Mouse (Mus musculus): Measurements from ENCODE around the gene Faim.

The Faim gene

DNA sequence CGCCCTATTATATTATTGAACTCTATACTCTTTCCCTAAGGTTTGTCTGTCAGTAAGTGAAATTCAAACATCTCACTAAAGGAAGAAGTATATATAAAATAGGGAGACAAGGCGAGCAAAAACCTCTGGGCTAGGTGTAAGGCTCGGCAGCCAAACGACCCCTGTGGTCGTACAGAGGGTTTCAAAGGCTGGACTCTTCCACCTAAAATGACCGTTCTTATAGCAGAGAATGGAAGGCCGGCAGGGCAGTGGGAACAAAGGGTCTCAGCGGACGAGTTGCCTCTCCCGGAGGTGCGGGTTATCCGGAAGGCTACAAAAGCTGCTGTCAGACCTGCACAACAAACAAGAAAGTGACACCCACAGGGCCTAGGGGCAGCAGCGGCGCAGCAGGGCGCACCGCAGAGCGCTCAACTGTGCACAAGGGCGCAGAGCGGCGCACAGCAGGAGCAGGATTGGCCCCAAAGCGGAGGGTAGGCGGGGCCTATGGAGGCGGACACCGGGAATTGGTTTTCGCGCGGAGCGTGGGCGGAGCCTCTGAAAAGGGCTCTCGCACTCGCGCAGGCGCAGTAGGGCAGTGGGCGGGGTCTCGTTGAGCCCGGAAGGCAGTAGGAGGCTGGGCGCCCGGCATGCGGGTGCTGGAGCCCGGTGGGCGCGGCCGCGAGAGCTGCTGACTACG lies at the start of gene Faim:
Gene Faim, plus strand, starts transcription at position 574 of the 676 bp plus-strand sequence.
- peak; percentile 100 for DNase-seq (ENCODE audit: low spot score in 2 of 2)

DNA sequence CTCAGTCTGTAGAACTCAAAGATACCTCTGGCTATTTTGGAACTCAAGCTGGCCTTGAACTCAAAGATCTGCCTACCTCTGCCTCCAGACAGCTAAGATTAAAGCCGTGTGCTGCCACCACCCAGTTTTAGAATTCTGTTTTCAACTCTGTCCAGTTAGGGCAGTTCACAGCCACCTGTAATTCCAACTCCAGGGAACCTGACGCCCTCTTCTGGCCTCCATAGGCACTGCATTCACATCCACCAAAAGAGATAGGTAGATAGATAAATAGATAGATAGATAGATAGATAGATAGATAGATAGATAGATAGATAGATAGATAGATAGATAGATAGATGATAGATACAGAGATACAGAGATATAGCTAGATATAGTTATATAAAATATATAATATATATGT lies 46.9 kb upstream of the Faim start:
- DNase-seq (ENCODE audit: low spot score in 2 of 2) = no peak

DNA sequence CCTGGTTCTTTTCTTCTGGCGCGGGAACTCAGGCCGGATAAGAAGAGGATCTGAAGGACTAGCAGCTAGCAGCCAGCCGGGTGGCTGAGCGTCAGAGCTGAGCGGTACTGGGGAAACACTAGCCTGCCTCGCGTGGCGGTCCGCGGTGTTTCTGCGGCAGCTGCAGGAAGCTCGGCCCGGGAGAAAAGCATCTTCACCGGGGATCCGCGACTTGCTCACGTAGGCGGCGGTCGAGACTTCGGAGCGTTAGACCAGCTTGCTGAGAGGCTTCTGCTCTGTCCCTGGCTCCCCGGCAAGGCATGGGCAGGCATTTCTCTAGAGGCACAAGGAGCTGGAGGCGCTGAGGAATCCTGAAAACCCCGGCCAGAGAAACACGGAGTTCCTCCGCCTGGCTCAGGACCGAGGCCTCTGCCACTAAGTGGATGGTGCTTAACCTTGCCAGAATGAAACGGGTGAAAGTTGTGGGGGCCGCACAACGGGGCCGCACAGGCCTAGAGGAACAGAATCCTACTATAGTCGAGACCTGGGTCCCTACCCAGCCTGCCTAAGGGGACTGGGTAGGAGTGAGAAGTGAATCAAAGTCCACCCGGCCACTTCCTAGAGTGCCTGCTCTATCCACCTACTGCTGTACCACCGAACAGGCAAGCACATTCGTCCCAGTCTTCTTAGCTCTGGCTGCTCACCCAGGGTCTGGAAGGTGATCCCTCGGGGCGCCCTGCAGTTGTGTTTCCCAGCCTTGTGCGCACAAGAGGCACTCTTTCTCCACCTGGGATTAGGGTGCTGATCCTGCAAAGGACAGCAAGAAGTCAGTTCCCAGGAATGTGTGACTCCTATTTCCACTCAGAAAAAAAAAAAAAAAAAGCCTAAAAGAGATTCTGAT lies 33.8 kb upstream of the Faim start:
- DNase-seq (ENCODE audit: low spot score in 2 of 2) = no peak

DNA sequence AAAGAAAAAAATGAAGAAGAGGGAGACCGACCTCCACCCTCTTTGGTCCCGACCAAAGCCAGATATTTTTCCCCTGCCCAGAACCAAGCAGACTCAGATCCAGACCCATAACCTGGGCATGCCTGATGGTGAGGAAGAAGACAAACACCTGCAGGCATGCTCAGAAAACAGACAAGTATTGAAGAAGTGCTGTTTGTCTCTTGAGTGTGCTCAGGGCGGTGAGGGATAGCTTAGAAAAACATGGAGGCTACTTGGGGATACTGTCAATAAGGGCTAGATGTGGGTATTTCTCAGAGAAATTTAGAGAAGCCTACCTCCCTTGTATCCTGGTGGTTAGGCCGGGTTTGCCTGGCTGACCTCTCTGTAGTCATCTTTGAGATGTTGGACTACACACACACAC lies 32.9 kb upstream of the Faim start:
- DNase-seq (ENCODE audit: low spot score in 2 of 2) = no peak

DNA sequence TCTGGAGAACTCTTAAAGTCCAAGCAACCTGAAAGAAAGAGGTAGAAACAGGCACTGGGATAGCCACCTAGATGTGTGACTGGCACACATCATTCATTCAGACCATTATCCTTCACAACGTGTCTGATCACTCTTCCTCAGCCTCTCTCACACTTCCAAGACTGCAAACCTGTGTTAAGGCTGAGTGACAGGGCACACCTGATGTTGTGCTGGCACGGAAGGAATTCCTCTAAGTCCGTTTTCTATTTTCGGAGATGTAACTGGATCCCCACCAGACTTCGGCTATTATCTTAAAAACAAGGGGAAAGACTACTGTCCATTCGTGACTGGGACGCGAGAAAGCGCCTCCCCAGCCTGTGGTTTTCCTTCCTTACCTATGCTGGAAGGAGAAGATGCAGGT lies 32.3 kb upstream of the Faim start:
- no peak for DNase-seq (ENCODE audit: low spot score in 2 of 2)

DNA sequence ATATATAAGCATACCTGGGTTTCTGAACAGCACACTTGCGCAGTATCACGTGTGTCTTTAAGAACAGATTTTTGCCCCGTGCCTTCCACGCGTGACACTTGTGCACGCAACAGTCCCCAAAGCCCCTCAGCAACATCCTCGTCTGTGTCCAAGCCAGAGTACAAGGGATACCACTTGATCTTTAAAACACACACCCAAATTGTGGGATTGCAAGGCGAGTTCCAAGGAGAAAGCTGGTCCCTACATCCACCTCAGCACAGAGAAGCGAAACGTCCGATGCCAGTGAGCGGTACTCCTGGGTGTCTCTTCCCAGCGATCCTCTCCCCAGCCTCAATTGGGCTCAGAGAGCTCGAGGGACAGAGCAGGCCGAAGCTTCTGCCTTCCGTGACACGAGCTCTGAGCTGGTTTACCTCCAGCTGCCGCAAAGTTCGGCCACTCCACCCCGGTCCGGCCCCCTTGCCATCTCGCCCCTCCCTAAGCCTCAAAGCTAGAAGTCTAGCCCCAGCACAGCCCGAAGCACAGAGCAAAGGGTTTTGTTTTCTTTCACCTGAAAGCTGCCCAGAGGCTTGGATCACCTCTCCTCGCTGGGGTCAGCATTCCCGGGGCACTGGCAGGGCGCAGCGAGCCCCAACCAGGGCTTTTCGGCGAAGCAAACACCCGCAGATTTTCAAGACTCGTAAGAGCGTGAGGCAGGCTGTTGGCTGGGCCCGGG lies 31.6 kb upstream of the Faim start:
- DNase-seq (ENCODE audit: low spot score in 2 of 2) = peak in 1 of 2 experiments; percentile 42

DNA sequence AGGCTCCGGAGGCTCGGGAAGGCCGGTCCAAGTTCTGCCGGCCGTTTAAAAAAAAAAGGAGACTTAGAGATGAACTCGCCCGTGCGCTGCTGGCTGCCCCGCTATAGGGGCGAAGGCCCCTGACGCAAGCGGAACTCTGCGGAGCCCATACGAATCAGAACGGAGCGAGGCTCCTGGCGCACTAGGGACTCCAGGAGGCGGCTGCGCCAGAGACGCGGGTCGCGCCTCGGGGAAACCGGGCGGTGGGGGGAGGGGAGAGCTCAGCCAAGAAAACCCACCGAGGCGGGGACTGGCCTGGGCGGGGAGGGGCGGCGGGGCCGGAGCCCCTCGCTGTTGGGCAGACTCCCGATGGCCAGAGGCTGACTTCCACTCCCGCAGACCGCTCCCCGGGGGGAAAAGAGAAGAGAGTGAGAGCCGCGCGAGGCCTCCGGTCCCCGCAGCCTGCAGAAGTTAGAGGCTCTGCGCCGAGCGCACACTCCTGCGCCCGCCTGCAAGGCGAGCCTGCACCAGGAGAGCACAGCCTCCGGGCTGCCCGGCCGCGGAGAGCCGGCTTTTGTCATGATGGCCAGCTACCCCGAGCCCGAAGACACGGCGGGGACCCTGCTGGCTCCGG lies 31.0 kb upstream of the Faim start, which contains the start of gene Foxl2:
Gene Foxl2, plus strand, starts transcription at position 186 of the 613 bp plus-strand sequence.
- DNase-seq (ENCODE audit: low spot score in 2 of 2) = peak in 1 of 2 experiments; percentile 39

DNA sequence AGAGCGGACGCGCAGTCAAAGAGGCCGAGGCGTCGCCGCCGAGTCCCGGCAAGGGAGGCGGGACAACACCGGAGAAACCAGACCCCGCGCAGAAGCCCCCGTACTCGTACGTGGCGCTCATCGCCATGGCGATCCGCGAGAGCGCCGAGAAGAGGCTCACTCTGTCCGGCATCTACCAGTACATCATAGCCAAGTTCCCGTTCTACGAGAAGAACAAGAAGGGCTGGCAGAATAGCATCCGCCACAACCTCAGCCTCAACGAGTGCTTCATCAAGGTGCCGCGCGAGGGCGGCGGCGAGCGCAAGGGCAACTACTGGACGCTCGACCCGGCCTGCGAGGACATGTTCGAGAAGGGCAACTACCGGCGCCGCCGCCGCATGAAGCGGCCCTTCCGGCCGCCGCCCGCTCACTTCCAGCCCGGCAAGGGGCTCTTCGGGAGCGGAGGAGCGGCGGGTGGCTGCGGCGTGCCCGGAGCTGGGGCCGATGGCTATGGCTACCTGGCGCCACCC lies 30.4 kb upstream of the Faim start:
- DNase-seq (ENCODE audit: low spot score in 2 of 2) = peak; percentile 40 to 60

DNA sequence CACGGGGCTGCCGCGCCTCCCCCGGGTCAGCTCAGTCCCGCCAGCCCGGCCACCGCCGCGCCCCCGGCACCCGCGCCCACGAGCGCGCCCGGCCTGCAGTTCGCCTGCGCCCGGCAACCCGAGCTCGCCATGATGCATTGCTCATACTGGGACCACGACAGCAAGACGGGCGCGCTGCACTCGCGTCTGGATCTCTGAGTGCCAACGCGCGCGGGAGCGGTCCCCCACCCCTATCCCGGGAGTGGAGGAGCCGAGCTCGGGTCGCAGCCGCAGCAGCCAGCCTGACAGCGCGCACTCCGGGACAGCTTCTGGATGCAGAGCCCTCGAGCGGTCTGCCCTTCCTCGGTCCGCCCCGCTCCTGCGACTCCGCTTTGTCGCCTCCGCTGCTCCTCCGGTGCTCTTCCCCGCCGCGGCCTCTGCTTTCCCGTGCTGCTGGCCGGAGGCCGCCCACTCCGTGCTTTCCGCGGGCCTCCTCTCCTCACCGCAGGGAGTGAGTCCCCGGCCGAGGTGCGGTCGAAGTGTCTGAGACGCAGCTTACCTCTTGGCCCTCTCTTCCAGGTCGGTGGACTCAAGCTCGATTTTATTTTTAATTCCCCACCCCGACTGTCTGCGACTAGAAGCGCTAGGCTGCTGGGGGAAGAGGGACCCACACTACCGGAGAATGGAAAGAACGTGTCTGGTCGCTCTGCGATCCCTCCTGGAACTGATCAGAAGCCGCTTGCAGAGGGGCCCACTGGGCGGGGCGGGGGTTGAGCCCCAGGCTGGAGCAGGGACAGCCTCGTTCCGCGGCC lies 29.4 kb upstream of the Faim start:
- DNase-seq (ENCODE audit: low spot score in 2 of 2) = peak in 1 of 2 experiments; percentile 49

DNA sequence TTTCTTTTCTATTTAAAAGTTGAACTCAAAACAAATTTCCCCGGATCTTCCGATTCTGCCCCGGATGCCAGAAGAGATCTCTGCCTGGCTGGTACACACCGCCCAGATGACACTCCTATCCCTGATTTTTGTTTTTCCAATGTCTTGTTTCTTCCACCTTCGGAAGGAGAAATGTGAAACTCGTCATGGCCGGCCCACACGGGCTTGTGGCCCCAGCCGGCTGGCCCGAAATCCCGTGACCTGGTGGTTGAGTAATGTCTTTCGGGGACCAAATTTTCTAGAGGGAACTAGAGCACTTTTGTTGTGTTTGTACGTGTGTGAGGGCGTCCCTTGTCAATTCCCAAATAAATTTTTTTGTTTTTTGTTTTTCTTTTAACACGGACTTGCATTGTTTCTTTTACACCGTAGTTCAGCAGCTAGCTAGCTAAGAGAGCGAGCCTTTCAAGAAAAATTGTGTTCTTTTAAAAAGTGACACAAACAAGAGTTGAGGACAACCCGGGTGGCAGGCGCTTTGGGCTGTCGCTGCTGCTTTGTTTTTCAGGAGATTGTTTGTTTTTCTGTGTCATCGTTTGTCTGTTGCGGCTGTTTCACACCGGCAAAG lies 28.3 kb upstream of the Faim start:
- no peak for DNase-seq (ENCODE audit: low spot score in 2 of 2)

DNA sequence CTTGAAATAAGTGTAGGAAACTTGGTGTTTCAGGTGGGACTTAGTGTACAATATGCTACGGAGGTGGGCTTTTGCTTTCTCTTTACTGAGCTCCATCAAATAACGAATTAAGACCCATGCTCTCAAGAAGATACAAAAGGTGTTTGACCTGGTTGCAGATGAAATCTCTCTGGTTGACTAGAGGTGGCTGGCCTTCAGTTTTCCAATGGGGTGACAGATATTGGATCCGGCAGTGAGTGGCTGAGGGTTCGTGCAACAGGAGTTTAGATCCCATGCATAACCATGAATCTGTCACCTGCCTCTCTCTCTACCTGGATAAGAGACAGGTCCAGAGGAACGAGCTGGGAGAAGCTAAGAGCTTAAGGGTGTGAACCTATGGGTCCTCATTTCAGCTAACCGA lies 27.5 kb upstream of the Faim start:
- no peak for DNase-seq (ENCODE audit: low spot score in 2 of 2)

DNA sequence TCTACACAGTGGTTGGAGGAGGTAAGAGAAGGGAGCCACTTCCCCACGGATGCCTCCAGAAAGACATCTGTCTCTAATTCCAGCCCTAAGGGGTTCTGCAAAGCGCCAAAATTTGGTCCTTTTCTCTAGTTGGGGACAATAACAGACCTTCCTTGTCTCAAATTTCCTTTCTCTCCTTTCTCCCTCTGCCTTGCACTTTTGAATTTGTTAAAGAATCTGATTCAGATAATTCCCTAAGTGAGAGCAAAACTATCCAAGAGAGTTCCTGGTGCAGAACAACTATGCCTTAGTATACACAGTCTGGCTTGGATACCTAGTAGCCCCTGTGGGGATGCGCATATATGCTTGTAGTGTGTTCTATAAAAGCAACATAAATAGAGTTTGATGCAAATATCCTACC lies 26.3 kb upstream of the Faim start:
- DNase-seq (ENCODE audit: low spot score in 2 of 2) = no peak

DNA sequence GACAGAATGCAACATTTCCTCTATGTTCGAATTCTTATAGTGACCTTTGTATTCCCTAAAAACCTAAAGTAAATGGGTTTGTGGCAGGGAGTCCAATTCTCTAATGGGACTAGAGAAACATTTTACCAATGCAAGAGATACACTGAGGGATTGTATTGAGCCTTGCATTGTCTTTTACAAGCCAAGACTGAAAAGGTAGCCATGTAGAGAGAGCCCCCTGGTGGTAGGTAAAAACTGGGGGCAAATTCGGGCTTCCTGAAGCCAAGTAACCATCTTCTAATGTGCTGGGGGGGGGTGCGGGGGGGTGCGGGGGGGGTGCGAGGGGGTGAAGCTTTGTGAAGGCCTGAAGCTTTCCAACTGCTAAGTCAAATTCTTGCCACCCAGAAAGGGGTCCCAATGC lies 25.8 kb upstream of the Faim start:
- no peak for DNase-seq (ENCODE audit: low spot score in 2 of 2)

DNA sequence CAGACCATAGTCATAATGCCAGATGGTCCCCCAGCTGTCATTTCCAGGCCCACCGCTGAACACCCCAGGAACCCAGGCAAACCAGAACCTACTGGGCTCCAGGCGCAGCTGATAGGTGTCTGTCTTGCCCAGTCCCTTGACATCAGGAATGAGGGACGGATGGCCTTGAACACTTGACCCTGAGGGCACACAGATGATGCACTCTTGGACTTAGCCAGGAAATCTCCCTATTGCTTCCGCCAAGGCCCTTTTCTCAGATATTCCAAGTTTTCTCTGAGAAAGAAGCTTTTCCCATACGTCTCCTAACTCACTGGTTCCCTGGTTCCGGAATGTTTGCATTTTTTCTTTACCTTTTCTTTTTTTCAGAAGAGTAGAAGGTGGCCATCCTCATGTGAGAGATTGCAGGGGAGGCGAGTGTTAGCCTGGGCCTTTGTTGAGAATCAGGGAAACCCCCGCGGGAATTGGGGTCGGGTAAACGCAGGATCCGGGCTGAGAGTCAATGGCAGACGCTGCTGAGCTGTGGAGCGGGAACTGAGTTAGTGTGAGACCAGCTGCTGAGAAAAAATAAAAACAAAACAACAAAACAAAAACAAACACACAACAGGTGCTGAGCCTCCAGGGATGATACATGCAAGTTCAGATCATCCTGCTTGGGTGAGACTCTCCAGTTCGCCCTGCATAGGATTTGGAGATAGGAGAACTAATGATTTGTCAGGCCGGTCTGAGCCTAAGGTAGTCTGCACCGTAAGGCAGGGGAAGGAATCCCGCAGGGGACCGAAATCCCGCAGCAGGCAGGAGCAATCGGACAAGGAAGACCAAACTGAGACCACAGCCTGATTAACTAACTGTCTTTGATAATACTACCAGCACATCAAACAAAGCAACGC lies 24.3 kb upstream of the Faim start:
- DNase-seq (ENCODE audit: low spot score in 2 of 2) = no peak

DNA sequence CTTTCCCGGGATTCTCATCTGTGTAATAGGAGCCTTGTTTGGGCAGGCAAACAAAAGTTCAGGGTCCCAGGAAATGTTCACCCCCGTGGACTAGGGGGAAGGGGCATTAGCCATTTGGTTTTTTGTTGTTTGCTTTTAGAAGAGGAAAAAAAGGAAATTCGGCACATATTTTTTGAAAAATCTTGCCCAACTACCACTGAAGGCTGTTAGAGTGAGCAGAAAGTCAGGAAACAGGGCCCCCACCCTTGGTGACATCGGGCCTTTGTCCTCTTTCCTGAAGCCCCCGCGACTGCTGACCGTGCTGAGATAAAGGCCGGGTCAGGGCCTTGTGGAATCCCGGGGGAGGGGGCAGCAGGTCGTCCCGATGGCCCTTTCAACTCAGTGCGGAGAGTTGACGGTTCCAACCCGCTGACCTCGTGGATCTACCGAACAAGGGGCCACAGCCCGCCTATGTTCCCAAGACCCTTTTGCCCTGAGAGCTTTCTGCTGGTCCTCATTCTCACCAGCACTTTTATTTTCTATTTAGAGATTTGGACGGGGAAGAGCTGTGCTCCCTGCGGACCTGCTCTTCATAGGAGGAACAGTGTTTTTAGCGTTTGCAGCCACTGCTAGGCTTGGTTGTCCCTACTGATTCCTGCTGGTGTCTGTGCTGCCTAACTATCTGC lies 23.6 kb upstream of the Faim start:
- DNase-seq (ENCODE audit: low spot score in 2 of 2) = no peak

DNA sequence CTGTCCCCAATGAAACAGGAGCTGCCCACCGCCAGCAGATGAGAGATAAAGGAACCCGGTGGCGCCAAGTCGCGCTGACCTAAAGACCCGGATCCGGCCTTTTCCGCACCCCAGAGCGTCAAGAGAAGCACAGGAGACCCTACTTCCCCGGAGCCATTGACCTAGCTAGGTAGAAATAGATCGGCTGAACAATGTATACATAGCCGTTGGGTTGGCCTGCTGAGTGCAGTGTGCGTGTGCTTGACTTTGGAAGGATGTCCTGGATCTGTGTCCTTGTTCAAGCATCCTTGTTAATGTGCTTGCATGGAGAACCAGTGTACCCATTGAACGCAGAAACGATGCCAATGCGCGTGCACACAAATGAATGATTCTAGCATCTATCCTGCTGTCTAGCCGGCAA lies 22.5 kb upstream of the Faim start:
- DNase-seq (ENCODE audit: low spot score in 2 of 2) = no peak

DNA sequence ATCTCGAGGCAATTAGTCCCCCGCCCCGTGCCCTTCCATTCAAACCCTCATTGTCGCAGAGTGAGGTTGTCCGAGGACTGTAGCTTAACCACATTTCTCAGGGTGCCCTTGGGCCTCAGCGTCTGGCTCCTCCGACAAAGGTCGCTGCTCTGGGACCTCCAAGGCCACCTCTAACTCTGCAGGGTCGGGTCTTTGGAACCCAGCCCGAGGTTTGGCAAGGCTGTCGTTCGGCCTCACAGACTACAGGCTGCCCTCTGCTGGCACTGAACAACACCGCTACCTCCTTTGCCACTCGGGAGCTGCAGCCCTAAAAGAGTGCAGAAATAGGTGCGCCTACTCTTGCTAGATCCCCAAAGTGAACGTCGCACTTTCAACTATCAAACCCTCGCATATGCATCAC lies 21.1 kb upstream of the Faim start:
- no peak for DNase-seq (ENCODE audit: low spot score in 2 of 2)

DNA sequence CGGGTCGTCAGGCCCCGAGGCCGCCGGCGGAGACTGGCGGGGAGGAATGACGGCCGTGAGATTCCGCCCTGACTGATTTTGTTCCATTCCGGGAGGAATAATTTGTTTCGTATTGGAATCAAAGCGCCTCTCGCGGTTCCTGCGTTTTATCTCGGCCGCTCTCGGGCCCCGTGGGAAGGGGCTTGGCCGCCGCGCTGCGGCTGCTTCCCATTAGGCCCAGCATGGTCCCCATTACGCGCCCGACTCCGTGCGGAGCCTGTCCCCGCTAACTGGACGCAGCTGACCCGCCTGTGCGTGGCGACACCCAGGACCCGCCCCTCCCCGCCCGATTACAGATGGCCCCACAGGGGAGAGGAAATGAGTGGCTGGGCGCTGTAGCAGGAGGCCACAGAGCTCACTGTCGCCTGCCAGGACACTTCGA lies 13.1 kb upstream of the Faim start:
- no peak for DNase-seq (ENCODE audit: low spot score in 2 of 2)

DNA sequence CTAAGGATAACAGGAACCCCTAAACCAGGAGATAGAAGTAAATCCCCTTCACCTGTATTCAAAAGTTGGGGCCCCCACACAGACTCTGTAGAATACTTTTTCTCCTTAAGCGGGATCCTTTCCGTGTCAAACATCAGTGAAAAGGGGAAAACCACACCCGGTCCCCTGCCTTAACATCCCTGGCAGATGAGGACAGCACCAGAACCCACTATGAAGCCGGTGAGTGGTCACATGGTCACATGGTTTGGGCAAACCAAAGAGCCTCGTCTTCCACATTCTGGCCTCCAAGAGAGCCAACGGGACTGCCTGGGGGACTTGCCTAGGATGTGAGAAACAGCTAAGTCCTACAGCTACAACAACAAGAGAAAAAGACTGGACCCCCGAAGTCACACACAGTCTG lies 12.6 kb upstream of the Faim start:
- no peak for DNase-seq (ENCODE audit: low spot score in 2 of 2)
